Mouse (Mus musculus) cortical plate, adult 2 months (tissue): ENCODE data around the gene Sephs2.
A peak's percentile ranks its signal among the peaks of the same experiment; 100 is the strongest.

Experiments used
- CTCF ChIP-seq: fragments of 200-500 bp; IDR thresholded peaks from 2 replicates; pipeline ENCODE4 v1.5.1; 2011; ENCODE audit warnings: mild to moderate bottlenecking, control low read depth, low read length; ENCODE audit not compliant: insufficient read depth; ENCODE audit errors: extremely low read depth
- POLR2A ChIP-seq: fragments of 200-500 bp; IDR thresholded peaks from 2 replicates; pipeline ENCODE4 v1.6.1; 2011; ENCODE audit warnings: mild to moderate bottlenecking, low read length, control low read depth; ENCODE audit not compliant: insufficient read depth; ENCODE audit errors: extremely low read depth

DNA sequence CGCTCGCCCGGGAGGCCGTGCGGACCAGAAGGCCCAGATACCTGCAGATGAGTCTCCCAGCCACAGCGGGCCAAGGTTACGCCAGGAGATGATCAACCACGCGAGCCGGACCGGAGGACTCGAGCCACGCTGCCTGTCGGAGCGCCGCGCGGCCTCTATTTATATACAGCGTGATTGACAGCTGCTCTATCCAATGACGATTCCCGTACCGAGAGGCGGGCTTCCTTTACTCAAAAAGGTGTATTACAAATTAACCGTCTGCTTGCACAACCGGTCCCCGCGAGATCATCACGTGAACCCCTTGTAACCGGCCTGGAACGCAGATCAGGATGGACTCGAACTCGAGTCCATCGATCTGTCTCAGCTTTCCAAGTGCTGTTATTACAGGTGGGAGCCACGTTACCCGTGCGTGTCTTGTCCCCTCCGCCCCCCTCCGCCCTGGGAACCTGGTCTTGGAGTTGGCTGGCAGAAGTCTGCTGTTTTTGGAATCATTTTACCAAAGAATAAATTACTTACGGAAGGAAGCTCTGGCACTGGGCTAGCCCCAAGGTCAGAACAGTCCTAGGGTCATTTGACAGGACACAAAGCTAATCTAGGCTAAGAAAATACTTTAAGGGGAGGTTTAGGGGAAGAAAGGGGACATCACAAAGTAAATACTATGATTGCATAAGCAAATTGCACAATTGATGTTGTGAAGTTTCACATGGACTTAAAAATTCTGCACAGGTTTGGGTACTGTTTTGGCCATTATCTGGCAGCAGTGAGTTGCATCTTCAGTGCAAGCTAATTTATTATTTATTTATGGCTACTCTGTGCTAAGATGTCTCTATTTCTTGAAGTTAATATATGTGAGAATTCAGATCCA lies at the start of gene Sephs2:
- TF ChIP-seq CTCF (no peak), POLR2A (peak; percentile 99)
